Mouse (Mus musculus) kidney, adult 2 months (tissue): ENCODE data around the gene Hist2h2ac.

ENCODE experiments used
- CTCF ChIP-seq: fragments of 200-500 bp; conservative IDR thresholded peaks from 2 replicates; pipeline ENCODE4 v1.5.1; 2011; ENCODE audit warnings: low read depth, mild to moderate bottlenecking, control low read depth, low read length, moderate library complexity, mixed read lengths; ENCODE audit not compliant: insufficient read depth, insufficient read length
- POLR2A ChIP-seq: fragments of 200-500 bp; IDR thresholded peaks from one replicate; pipeline ENCODE4 v1.6.1; 2011; ENCODE audit warnings: low read depth, low read length, control low read depth

DNA sequence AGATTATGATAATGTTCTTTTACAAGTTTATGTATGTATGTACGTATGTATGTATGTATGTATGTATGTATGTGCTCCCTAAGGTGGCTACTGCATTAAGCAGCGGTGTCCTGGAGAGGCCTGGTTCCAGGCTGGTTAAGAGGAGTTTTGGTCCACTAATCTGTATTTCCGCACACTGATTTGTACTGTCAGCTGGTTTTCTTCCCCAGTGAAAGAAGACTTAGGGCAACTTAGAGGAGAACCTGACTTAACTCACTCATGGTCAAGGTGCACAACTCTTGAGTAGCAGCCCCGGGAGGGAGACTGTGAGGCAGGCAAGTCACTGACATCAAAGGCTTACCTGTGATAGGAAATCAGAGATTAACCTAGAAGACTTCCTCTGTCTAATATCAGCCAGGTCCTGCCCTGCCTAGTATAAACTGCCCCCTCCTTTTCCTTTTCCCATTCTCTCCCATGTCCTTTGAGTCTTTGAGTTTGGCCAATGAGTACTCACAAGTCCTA lies 16.2 kb upstream of the Hist2h2ac start:
- TF ChIP-seq CTCF = no peak
- no peak for TF ChIP-seq POLR2A
